Mouse (Mus musculus) myocyte (in vitro differentiated cells): ENCODE measurements around the gene Brd2. TPM values are rescaled to one million over a fixed set of nuclear protein-coding genes. Genes with fewer than 3 reads are reported as not detected.

ENCODE experiments used
- H3K27me3 ChIP-seq: one replicate; pipeline ENCODE4 v1.6.1; 2011; ENCODE audit not compliant: control insufficient read depth, insufficient read depth, insufficient read length
- H3K36me3 ChIP-seq: one replicate; pipeline ENCODE4 v1.6.1; 2011; ENCODE audit not compliant: control insufficient read depth, insufficient read depth
- H3K4me2 ChIP-seq: one replicate; pipeline ENCODE4 v1.6.1; 2011; ENCODE audit warnings: low read depth, control low read depth
- H3K4me3 ChIP-seq: one replicate; pipeline ENCODE4 v1.5.1; 2011; ENCODE audit warnings: mild to moderate bottlenecking, control low read depth, moderate library complexity
- H3K79me2 ChIP-seq: one replicate; pipeline ENCODE4 v1.6.1; 2011; ENCODE audit not compliant: control insufficient read depth, insufficient read depth
- H3ac ChIP-seq: one replicate; pipeline ENCODE4 v1.6.1; 2011; ENCODE audit not compliant: control insufficient read depth, insufficient read length
- CEBPB ChIP-seq: IDR thresholded peaks from 2 replicates; pipeline ENCODE4 v1.6.1; 2011; ENCODE audit warnings: mild to moderate bottlenecking, moderate library complexity; ENCODE audit not compliant: poor library complexity, insufficient read depth, severe bottlenecking
- E2F4 ChIP-seq: IDR thresholded peaks from one replicate; pipeline ENCODE4 v1.6.1; 2011; ENCODE audit warnings: mild to moderate bottlenecking, control low read depth, moderate library complexity; ENCODE audit not compliant: insufficient read depth
- MAX ChIP-seq: IDR thresholded peaks from one replicate; pipeline ENCODE4 v1.6.1; 2011; ENCODE audit warnings: low read depth, mild to moderate bottlenecking, control low read depth
- MYOD1 ChIP-seq, 3 experiments: IDR thresholded peaks; one replicate each; pipeline ENCODE4 v1.6.1; 2011; ENCODE audit warnings: control low read depth in 2 of 3, low read depth in 2 of 3, mild to moderate bottlenecking in 2 of 3, moderate library complexity in 1 of 3; ENCODE audit not compliant: insufficient read length in 2 of 3, control insufficient read depth in 1 of 3
- MYOG ChIP-seq, 3 experiments: IDR thresholded peaks; one replicate each; pipeline ENCODE4 v1.6.1; 2011; ENCODE audit warnings: control low read depth in 2 of 3, low read depth in 2 of 3, mild to moderate bottlenecking in 2 of 3; ENCODE audit not compliant: insufficient read length in 2 of 3, control insufficient read depth in 1 of 3, insufficient read depth in 1 of 3
- POLR2A ChIP-seq: IDR thresholded peaks from one replicate; pipeline ENCODE4 v1.6.1; 2011; ENCODE audit warnings: low read depth, mild to moderate bottlenecking, control low read depth, moderate library complexity; ENCODE audit not compliant: insufficient read length
- POLR2AphosphoS2 ChIP-seq: IDR thresholded peaks from one replicate; pipeline ENCODE4 v1.6.1; 2011; ENCODE audit warnings: low read depth, control low read depth; ENCODE audit not compliant: insufficient read length
- REST ChIP-seq: IDR thresholded peaks from one replicate; pipeline ENCODE4 v1.6.1; 2011; ENCODE audit warnings: mild to moderate bottlenecking, control low read depth, moderate library complexity; ENCODE audit not compliant: insufficient read depth, insufficient read length
- SRF ChIP-seq: IDR thresholded peaks from one replicate; pipeline ENCODE4 v1.6.1; 2011; ENCODE audit warnings: low read depth; ENCODE audit not compliant: control insufficient read depth, insufficient read length
- TCF12 ChIP-seq: IDR thresholded peaks from one replicate; pipeline ENCODE4 v1.6.1; 2011; ENCODE audit warnings: mild to moderate bottlenecking, control low read depth; ENCODE audit not compliant: poor library complexity, insufficient read depth, severe bottlenecking
- TCF3 ChIP-seq: IDR thresholded peaks from one replicate; pipeline ENCODE4 v1.6.1; 2011; ENCODE audit warnings: low read depth, control low read depth; ENCODE audit not compliant: insufficient read length
- USF1 ChIP-seq: IDR thresholded peaks from one replicate; pipeline ENCODE4 v1.6.1; 2011; ENCODE audit warnings: low read depth, mild to moderate bottlenecking, control low read depth, moderate library complexity
- polyA plus RNA-seq: library from polyadenylated mRNA; unstranded; fragments of >200 nt; fragmentation: generic; extraction: Trizol; gene quantifications from one replicate; pipeline ENCODE4 v1.2.1, GENCODE M21; 2012; ENCODE audit warnings: missing spikeins

Brd2 gene
- polyA plus RNA-seq, 1 experiment: 90.1 TPM

- no peaks in the 10 kb centered on the region for H3K27me3 ChIP-seq
- H3K36me3 ChIP-seq: peaks cover 17% of the 10 kb centered on the region
- H3K4me2 ChIP-seq: peak overlapping the region; percentile 52
- TF ChIP-seq CEBPB (no peak), POLR2A (peak; percentile 72), SRF (no peak), MAX (no peak), TCF12 (peak; percentile 50), REST (no peak), E2F4 (no peak), TCF3 (no peak), USF1 (no peak), POLR2AphosphoS2 (peak; percentile 93), MYOD1 (IDR thresholded peaks at IDR 0.05; ENCODE audit: control insufficient read depth in 1 of 3, insufficient read length in 2 of 3, low read depth in 2 of 3) (peak; percentile 22 to 70 (median 54)), MYOG (IDR thresholded peaks at IDR 0.05; ENCODE audit: control insufficient read depth in 1 of 3, insufficient read depth in 1 of 3, insufficient read length in 2 of 3, low read depth in 2 of 3) (peak; percentile 29 to 88 (median 70))
- peaks cover 64% of the 10 kb centered on the region for H3K79me2 ChIP-seq
- H3ac ChIP-seq: peak overlapping the region; percentile 37
- H3K4me3 ChIP-seq: peak overlapping the region; percentile 99
Measured at GRCm38 (mm10) chr17:34121172-34121878, 1.1 kb downstream of the Brd2 start.

- Histone ChIP-seq H3ac (peak overlapping the region; percentile 37), H3K4me3 (peak overlapping the region; percentile 99), H3K36me3 (peaks cover 22% of the 10 kb centered on the region), H3K27me3 (no peaks in the 10 kb centered on the region), H3K79me2 (peaks cover 64% of the 10 kb centered on the region), H3K4me2 (peak overlapping the region; percentile 80)
- no peak for TF ChIP-seq SRF
- TF ChIP-seq POLR2A: no peak
- TF ChIP-seq TCF3: no peak
- no peak for TF ChIP-seq USF1
- TF ChIP-seq MYOG (IDR thresholded peaks at IDR 0.05; ENCODE audit: control insufficient read depth in 1 of 3, insufficient read depth in 1 of 3, insufficient read length in 2 of 3, low read depth in 2 of 3): no peak
- TF ChIP-seq REST: no peak
- no peak for TF ChIP-seq E2F4
- TF ChIP-seq CEBPB: no peak
- peak in 1 of 3 experiments; percentile 24 for TF ChIP-seq MYOD1 (IDR thresholded peaks at IDR 0.05; ENCODE audit: control insufficient read depth in 1 of 3, insufficient read length in 2 of 3, low read depth in 2 of 3)
- TF ChIP-seq MAX: no peak
- TF ChIP-seq TCF12: no peak
- peak; percentile 35 for TF ChIP-seq POLR2AphosphoS2
Measured at GRCm38 (mm10) chr17:34120814-34121171, 1.6 kb downstream of the Brd2 start.

GRCm38 (mm10) chr17:34120180-34120723 lies 2.2 kb downstream of the Brd2 start:
- peak; percentile 90 for TF ChIP-seq POLR2AphosphoS2
- TF ChIP-seq POLR2A: peak; percentile 82
- TF ChIP-seq MYOD1 (IDR thresholded peaks at IDR 0.05; ENCODE audit: control insufficient read depth in 1 of 3, insufficient read length in 2 of 3, low read depth in 2 of 3): no peak
- Histone ChIP-seq H3K4me2 (peak overlapping the region; percentile 80), H3K4me3 (peak overlapping the region; percentile 99), H3K27me3 (no peaks in the 10 kb centered on the region), H3K79me2 (peaks cover 65% of the 10 kb centered on the region), H3K36me3 (peaks cover 27% of the 10 kb centered on the region), H3ac (peak overlapping the region; percentile 37)

GRCm38 (mm10) chr17:34119249-34120179 lies 2.9 kb downstream of the Brd2 start, which contains the start of gene H2-DMa:
Gene H2-DMa (plus strand): TSS chr17:34119541.
- peak within 1 kb of the TSS; percentile 80 for H3K4me2 ChIP-seq
- peaks cover 35% of the 10 kb centered on the region for H3K36me3 ChIP-seq
- no peaks in the 10 kb centered on the region for H3K27me3 ChIP-seq
- peak within 1 kb of the TSS; percentile 37 for H3ac ChIP-seq
- TF ChIP-seq TCF12 (no peak), E2F4 (peak; percentile 17), USF1 (no peak), MYOD1 (IDR thresholded peaks at IDR 0.05; ENCODE audit: control insufficient read depth in 1 of 3, insufficient read length in 2 of 3, low read depth in 2 of 3) (peak in 1 of 3 experiments; percentile 1), MAX (no peak), POLR2AphosphoS2 (peak; percentile 95), MYOG (IDR thresholded peaks at IDR 0.05; ENCODE audit: control insufficient read depth in 1 of 3, insufficient read depth in 1 of 3, insufficient read length in 2 of 3, low read depth in 2 of 3) (peak in 1 of 3 experiments; percentile 28), CEBPB (no peak), REST (peak; percentile 31), SRF (peak; percentile 9), TCF3 (no peak), POLR2A (peak; percentile 78)
- H3K4me3 ChIP-seq: peak within 1 kb of the TSS; percentile 99
- peaks cover 65% of the 10 kb centered on the region for H3K79me2 ChIP-seq
